Mouse (Mus musculus): ENCODE measurements at regions not wholly inside any gene's neighbourhood (a gene's known extent, or its start where the extent isn't known, plus 50 kb on each side); places are given as distances from the start of the nearest gene placed in this dataset.
A peak's percentile ranks its signal among the peaks of the same experiment; 100 is the strongest.

- peak; percentile 12 for DNase-seq (ENCODE audit: low spot score)
These were observed 848.1 kb upstream of the A1bg start for GRCm38 (mm10) chr15:61770721-61771542.

GRCm38 (mm10) chr15:61766544-61767094, 843.8 kb upstream of the A1bg start:
- peak; percentile 46 for DNase-seq (ENCODE audit: low spot score)

- no peak for DNase-seq (ENCODE audit: low spot score)
These were observed 831.0 kb upstream of the A1bg start for GRCm38 (mm10) chr15:61753802-61754201.

GRCm38 (mm10) chr15:61723696-61724095, 800.9 kb upstream of the A1bg start:
- no peak for DNase-seq (ENCODE audit: low spot score)

GRCm38 (mm10) chr15:61718486-61718885, 795.7 kb upstream of the A1bg start:
- DNase-seq (ENCODE audit: low spot score), result no peak

GRCm38 (mm10) chr15:61717216-61717615, 794.4 kb upstream of the A1bg start:
- DNase-seq (ENCODE audit: low spot score), result peak; percentile 18

GRCm38 (mm10) chr15:61713953-61714352, 791.1 kb upstream of the A1bg start:
- DNase-seq (ENCODE audit: low spot score), result no peak

- no peak for DNase-seq (ENCODE audit: low spot score)
These were observed 786.1 kb upstream of the A1bg start for GRCm38 (mm10) chr15:61708928-61709327.

- DNase-seq (ENCODE audit: low spot score), result peak; percentile 53
These were observed 785.1 kb upstream of the A1bg start for GRCm38 (mm10) chr15:61707952-61708351.

GRCm38 (mm10) chr15:61692679-61693078, 769.9 kb upstream of the A1bg start:
- DNase-seq (ENCODE audit: low spot score), result no peak

GRCm38 (mm10) chr15:61690425-61690824, 767.6 kb upstream of the A1bg start:
- DNase-seq (ENCODE audit: low spot score), result no peak

GRCm38 (mm10) chr15:61689776-61690397, 767.1 kb upstream of the A1bg start:
- no peak for DNase-seq (ENCODE audit: low spot score)

- no peak for DNase-seq (ENCODE audit: low spot score)
These were observed 760.2 kb upstream of the A1bg start for GRCm38 (mm10) chr15:61682968-61683367.

- no peak for DNase-seq (ENCODE audit: low spot score)
These were observed 747.7 kb upstream of the A1bg start for GRCm38 (mm10) chr15:61670556-61670955.

- no peak for DNase-seq (ENCODE audit: low spot score)
These were observed 737.8 kb upstream of the A1bg start for GRCm38 (mm10) chr15:61660581-61660980.

- no peak for DNase-seq (ENCODE audit: low spot score)
These were observed 734.1 kb upstream of the A1bg start for GRCm38 (mm10) chr15:61656951-61657350.

GRCm38 (mm10) chr15:61654846-61655245, 732.0 kb upstream of the A1bg start:
- DNase-seq (ENCODE audit: low spot score), result no peak

- no peak for DNase-seq (ENCODE audit: low spot score)
These were observed 731.0 kb upstream of the A1bg start for GRCm38 (mm10) chr15:61653853-61654252.

GRCm38 (mm10) chr15:61618638-61619500, 696.1 kb upstream of the A1bg start:
- no peak for DNase-seq (ENCODE audit: low spot score)

- no peak for DNase-seq (ENCODE audit: low spot score)
These were observed 687.9 kb upstream of the A1bg start for GRCm38 (mm10) chr15:61610662-61611061.

- DNase-seq (ENCODE audit: low spot score), result no peak
These were observed 686.8 kb upstream of the A1bg start for GRCm38 (mm10) chr15:61609656-61610055.

- peak; percentile 60 for DNase-seq (ENCODE audit: low spot score)
These were observed 685.5 kb upstream of the A1bg start for GRCm38 (mm10) chr15:61608301-61608731.
